ENCODE assay signal across 9 mouse cellular contexts in genomic region chr13:95639336-95640116, GRCm38 (mm10). TPM values are rescaled to one million over a fixed set of nuclear protein-coding genes. Genes with fewer than 3 reads are reported as not detected.
DNase-seq lines count a peak whose midpoint lies in the region; ATAC-seq lines count a peak whose summit lies in the region.
"Had no signal": no experiment of that assay in that cellular context is flagged by ENCODE, and none has a peak within 500 bp of the region (broad histone marks: within the 10 kb centered on the region; RNA-seq: fewer than 3 reads in every experiment).

No protein-coding gene starts in this region.

- no peak overlapping the region for H3K27ac ChIP-seq in neural tube, embryonic 11.5 days (ENCODE audit: low read depth, low read length)
- H3K27ac ChIP-seq in heart, embryonic 15.5 days = peak overlapping the region; percentile 84
- peak overlapping the region; percentile 71 for H3K27ac ChIP-seq in liver, embryonic 12.5 days
- H3K27ac ChIP-seq: liver, embryonic 14.5 days had no signal

- intact Hi-C loops in gastrocnemius, postnatal 36 days (cut with DNase I) = no loop called here

- no peaks in the 10 kb centered on the region for H3K27me3 ChIP-seq in neural tube, embryonic 11.5 days (ENCODE audit: control insufficient read depth, insufficient read depth, low read length)
- no peaks in the 10 kb centered on the region for H3K27me3 ChIP-seq in heart, embryonic 15.5 days
- H3K27me3 ChIP-seq in liver, embryonic 12.5 days (replicated peaks) = no peaks in the 10 kb centered on the region

- peak; percentile 48 for DNase-seq in neural tube, embryonic 11.5 days (ENCODE audit: low spot score)
- DNase-seq in neural tube, embryonic 10.5 days (ENCODE audit: extremely low spot score, low spot score) = no peak
- DNase-seq in retina, embryonic 14.5 days (ENCODE audit: low spot score) = peak; percentile 38
- no peak for DNase-seq in urinary bladder, postnatal 36 days (ENCODE audit: low spot score in 2 of 2)
- no peak for DNase-seq in gastrocnemius, postnatal 36 days
- no peak for DNase-seq in right cerebral cortex, adult 2 months (ENCODE audit: low spot score in 2 of 2)

- no peaks in the 10 kb centered on the region for H3K36me3 ChIP-seq in neural tube, embryonic 11.5 days (ENCODE audit: control insufficient read depth, insufficient read depth, low read length)
- H3K36me3 ChIP-seq in heart, embryonic 15.5 days = no peaks in the 10 kb centered on the region
- H3K36me3 ChIP-seq in liver, embryonic 12.5 days = peaks cover 44% of the 10 kb centered on the region

- H3K4me1 ChIP-seq in neural tube, embryonic 11.5 days (ENCODE audit: control insufficient read depth, insufficient read depth, low read length) = peaks cover 8% of the 10 kb centered on the region; the same call in 1 of the 2 replicates
- H3K4me1 ChIP-seq in heart, embryonic 15.5 days (replicated peaks) = peaks cover 39% of the 10 kb centered on the region
- H3K4me1 ChIP-seq in liver, embryonic 12.5 days = peaks cover 34% of the 10 kb centered on the region

- H3K9ac ChIP-seq in neural tube, embryonic 11.5 days (ENCODE audit: low read length) = no peak overlapping the region
- no peak overlapping the region for H3K9ac ChIP-seq in heart, embryonic 15.5 days
- no peak overlapping the region for H3K9ac ChIP-seq in liver, embryonic 12.5 days
- H3K9ac ChIP-seq: liver, embryonic 14.5 days had no signal

- ATAC-seq in neural tube, embryonic 11.5 days (ENCODE audit: insufficient read depth, low FRiP score, low TSS enrichment) = peak; percentile 67; the same call in 1 of the 2 replicates
- no peak for ATAC-seq in heart, embryonic 15.5 days (replicated peaks; ENCODE audit: insufficient number of reproducible peaks, insufficient read depth, low FRiP score, low read depth)
- ATAC-seq in liver, embryonic 12.5 days = no peak

- no peak overlapping the region for H3K4me3 ChIP-seq in neural tube, embryonic 11.5 days (ENCODE audit: low read depth, low read length)
- H3K4me3 ChIP-seq in heart, embryonic 15.5 days = no peak overlapping the region
- no peak overlapping the region for H3K4me3 ChIP-seq in liver, embryonic 12.5 days

- WGBS in neural tube, embryonic 11.5 days = 85% methylated on average over 15 of the region's 15 CpGs
- 49% methylated on average over 15 of the region's 15 CpGs for WGBS in heart, embryonic 15.5 days
- WGBS in liver, embryonic 12.5 days (ENCODE audit: insufficient replicate concordance) = 74% methylated on average over 15 of the region's 15 CpGs

- H3K9me3 ChIP-seq in neural tube, embryonic 11.5 days (ENCODE audit: control insufficient read depth, low read length) = no peaks in the 10 kb centered on the region
- H3K9me3 ChIP-seq in heart, embryonic 15.5 days (replicated peaks) = no peaks in the 10 kb centered on the region
- H3K9me3 ChIP-seq in liver, embryonic 12.5 days (replicated peaks) = no peaks in the 10 kb centered on the region

- H3K4me2 ChIP-seq in neural tube, embryonic 11.5 days (ENCODE audit: low read depth) = no peak overlapping the region
- no peak overlapping the region for H3K4me2 ChIP-seq in heart, embryonic 15.5 days
- H3K4me2 ChIP-seq in liver, embryonic 12.5 days = no peak overlapping the region

RNA-seq across cellular contexts. Expression of gene F2r, which starts 21.2 kb away (rescaled TPM):
- 134 and 146 TPM in 2 replicates for polyA plus RNA-seq in neural tube, embryonic 11.5 days (2014; fragmentation: Nextera tagmentation; extraction: Ambion mirVana)
- polyA plus RNA-seq in heart, embryonic 15.5 days (2015; fragmentation: Nextera tagmentation; extraction: Ambion mirVana) = 98.6 and 109 TPM in 2 replicates
- 84.2 and 84.3 TPM in 2 replicates for polyA plus RNA-seq in liver, embryonic 12.5 days (2016; fragmentation: Nextera tagmentation; extraction: Ambion mirVana)
- 1 to 10 TPM; 6.2 to 7.4 TPM for total RNA-seq in gastrocnemius, postnatal 36 days (2021)

RNA-seq across cellular contexts. Expression of gene F2rl2, which starts 57.1 kb away (rescaled TPM):
- polyA plus RNA-seq in neural tube, embryonic 11.5 days (2014; fragmentation: Nextera tagmentation; extraction: Ambion mirVana) = 2.6 and 4.2 TPM in 2 replicates
- polyA plus RNA-seq in heart, embryonic 15.5 days (2015; fragmentation: Nextera tagmentation; extraction: Ambion mirVana) = 0.47 and 0.52 TPM in 2 replicates
- 22.0 and 23.5 TPM in 2 replicates for polyA plus RNA-seq in liver, embryonic 12.5 days (2016; fragmentation: Nextera tagmentation; extraction: Ambion mirVana)
- total RNA-seq in gastrocnemius, postnatal 36 days (2021) = not detected

Comparison
In these comparisons a context has a peak if more than half of its experiments do, and no peak if none do; other contexts are left out.
1. DNase-seq: peak in neural tube, embryonic 11.5 days (single experiment) and retina, embryonic 14.5 days (single experiment); none in neural tube, embryonic 10.5 days (single experiment), urinary bladder, postnatal 36 days (0 of 2), gastrocnemius, postnatal 36 days (0 of 2) and right cerebral cortex, adult 2 months (0 of 2).